In genomic region chr2:5613651-5614307, GRCm38 (mm10) we compare ENCODE assay signal across 8 mouse cellular contexts.
DNase-seq lines count a peak whose midpoint lies in the region; ATAC-seq lines count a peak whose summit lies in the region.

No protein-coding gene starts in this region.

- H3K4me2 ChIP-seq in forebrain, embryonic 13.5 days, result no peak overlapping the region
- H3K4me2 ChIP-seq in hindbrain, embryonic 15.5 days, result no peak overlapping the region

- WGBS in forebrain, embryonic 13.5 days, result 22% methylated on average over 12 of the region's 12 CpGs
- WGBS in hindbrain, embryonic 15.5 days, result 38% methylated on average over 12 of the region's 12 CpGs

- peak; percentile 52; the same call in 1 of the 2 replicates for ATAC-seq in forebrain, embryonic 13.5 days
- ATAC-seq in hindbrain, embryonic 15.5 days (ENCODE audit: low FRiP score, low read depth), result peak; percentile 61

- no peaks in the 10 kb centered on the region for H3K27me3 ChIP-seq in forebrain, embryonic 13.5 days
- H3K27me3 ChIP-seq in hindbrain, embryonic 15.5 days, result no peaks in the 10 kb centered on the region

- H3K9me3 ChIP-seq in forebrain, embryonic 13.5 days (replicated peaks), result no peaks in the 10 kb centered on the region
- no peaks in the 10 kb centered on the region for H3K9me3 ChIP-seq in hindbrain, embryonic 15.5 days

- H3K36me3 ChIP-seq in forebrain, embryonic 13.5 days (ENCODE audit: poor library complexity, severe bottlenecking), result no peaks in the 10 kb centered on the region
- H3K36me3 ChIP-seq in hindbrain, embryonic 15.5 days, result no peaks in the 10 kb centered on the region

- no peak overlapping the region for H3K4me3 ChIP-seq in forebrain, embryonic 13.5 days
- H3K4me3 ChIP-seq in hindbrain, embryonic 15.5 days, result no peak overlapping the region

- H3K27ac ChIP-seq in forebrain, embryonic 13.5 days, result no peak overlapping the region
- H3K27ac ChIP-seq in hindbrain, embryonic 15.5 days (replicated peaks), result peak overlapping the region; percentile 37; the same call in 1 of the 2 replicates

- DNase-seq in urinary bladder, postnatal 14 days (ENCODE audit: low spot score), result peak; percentile 21
- DNase-seq in urinary bladder, adult 18-20 months (ENCODE audit: low spot score in 2 of 2), result no peak
- peak; percentile 6 for DNase-seq in lung, postnatal 36 days
- peak; percentile 21 to 33 for DNase-seq in spleen, adult 18-20 months
- DNase-seq in cerebellum, postnatal 36 days, result no peak
- no peak for DNase-seq in urinary bladder, postnatal 10 days (ENCODE audit: low spot score)

- H3K4me1 ChIP-seq in forebrain, embryonic 13.5 days, result peaks cover 28% of the 10 kb centered on the region
- H3K4me1 ChIP-seq in hindbrain, embryonic 15.5 days (replicated peaks), result peaks cover 16% of the 10 kb centered on the region

- no peak overlapping the region for H3K9ac ChIP-seq in forebrain, embryonic 13.5 days
- H3K9ac ChIP-seq in hindbrain, embryonic 15.5 days, result no peak overlapping the region

Comparison
In these comparisons a context has a peak if more than half of its experiments do, and no peak if none do; other contexts are left out.
1. DNase-seq: peak in urinary bladder, postnatal 14 days (single experiment), lung, postnatal 36 days (single experiment) and spleen, adult 18-20 months (2 of 2); none in urinary bladder, adult 18-20 months (0 of 2), cerebellum, postnatal 36 days (0 of 2) and urinary bladder, postnatal 10 days (single experiment).